Mouse (Mus musculus) liver, embryonic 14.5 days (tissue): ENCODE results near the gene Amfr.

Experiments used
- CTCF ChIP-seq: IDR thresholded peaks from 2 replicates; pipeline ENCODE4 v1.5.1; 2016; ENCODE audit warnings: antibody characterized with exemption, low read depth, control low read depth
- EP300 ChIP-seq: IDR thresholded peaks from 2 replicates; pipeline ENCODE4 v1.6.1; 2016; ENCODE audit warnings: antibody characterized with exemption, low read depth

DNA sequence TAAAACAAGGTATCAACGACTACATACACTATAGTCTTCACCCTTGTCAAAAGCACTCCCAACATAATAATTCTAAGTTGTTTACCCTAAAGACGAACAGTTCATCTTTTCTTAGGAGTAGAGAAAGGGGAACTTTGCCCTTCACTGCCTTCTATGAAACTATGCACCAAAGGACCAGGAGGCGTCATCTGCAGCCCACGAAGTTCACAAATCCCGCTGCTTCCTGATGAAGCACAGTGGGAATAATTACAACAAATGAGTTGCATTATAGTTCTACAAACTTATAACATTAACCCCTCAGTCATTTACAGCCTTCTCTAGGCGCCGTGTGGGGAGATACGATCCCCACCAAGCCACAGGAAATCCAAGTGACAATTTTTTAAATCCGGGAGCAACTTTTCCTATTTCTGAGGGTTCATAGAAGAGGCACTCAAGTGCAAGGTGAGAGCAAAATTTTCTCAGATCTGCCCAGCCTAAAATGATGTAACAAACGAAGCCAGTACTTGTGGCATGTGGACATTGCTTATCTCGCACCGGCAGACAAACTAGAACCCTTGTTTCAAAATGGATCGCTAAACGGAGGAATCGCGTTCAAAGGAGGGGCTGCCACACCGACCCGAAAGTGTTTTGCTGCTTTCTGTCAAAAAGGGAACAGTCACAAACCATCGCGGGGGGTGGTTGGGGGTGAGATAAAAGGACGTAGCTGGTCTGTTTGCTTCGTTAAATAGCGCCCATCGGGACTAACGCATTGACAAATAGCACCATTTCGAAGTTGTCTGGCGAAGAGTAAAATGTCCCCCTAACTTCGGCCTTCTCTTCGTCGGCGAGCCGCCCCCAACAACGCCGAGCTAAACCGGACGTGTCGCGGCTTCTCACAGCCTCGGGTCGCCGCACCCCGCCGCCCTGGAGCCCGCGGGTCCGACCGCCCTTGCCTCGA is 1.3 kb downstream of the Amfr start:
- TF ChIP-seq CTCF (no peak), EP300 (peak; percentile 56)
